Mouse (Mus musculus) intestine, embryonic 15.5 days (tissue): ENCODE data around the gene Ubr1. TPM values are rescaled to one million over a fixed set of nuclear protein-coding genes. Genes with fewer than 3 reads are reported as not detected.

ENCODE experiments used
- ATAC-seq: fragments of 200-750 bp; cut with Nextera tagmentation; 2 replicates; pipeline ENCODE4 v1.8.0; 2017; ENCODE audit warnings: moderate TSS enrichment, moderate library complexity
- H3K27ac ChIP-seq: fragments of 300-500 bp; sonication (generic); 2 replicates; pipeline ENCODE4 v1.5.1; 2015; ENCODE audit warnings: mild to moderate bottlenecking, inconsistent platforms
- H3K27me3 ChIP-seq: fragments of 300-500 bp; sonication (generic); replicated peaks from 2 replicates; pipeline ENCODE4 v1.6.1; 2015; ENCODE audit warnings: inconsistent platforms
- H3K36me3 ChIP-seq: fragments of 300-500 bp; sonication (generic); 2 replicates; pipeline ENCODE4 v1.6.1; 2015; ENCODE audit warnings: inconsistent platforms
- H3K4me1 ChIP-seq: fragments of 300-500 bp; sonication (generic); replicated peaks from 2 replicates; pipeline ENCODE4 v1.6.1; 2015; ENCODE audit warnings: inconsistent platforms
- H3K4me2 ChIP-seq: fragments of 300-500 bp; sonication (generic); replicated peaks from 2 replicates; pipeline ENCODE4 v1.6.1; 2015; ENCODE audit warnings: mild to moderate bottlenecking, inconsistent platforms
- H3K4me3 ChIP-seq: fragments of 300-500 bp; sonication (generic); replicated peaks from 2 replicates; pipeline ENCODE4 v1.5.1; 2015; ENCODE audit warnings: inconsistent platforms
- H3K9ac ChIP-seq: fragments of 300-500 bp; sonication (generic); 2 replicates; pipeline ENCODE4 v1.6.1; 2015; ENCODE audit warnings: inconsistent platforms
- H3K9me3 ChIP-seq: fragments of 300-500 bp; sonication (generic); 2 replicates; pipeline ENCODE4 v1.6.1; 2016; ENCODE audit warnings: inconsistent platforms
- WGBS: fragments of 180-500 bp; shearing (Covaris S2); methylation state at CpG from one replicate; pipeline ENCODE4 v1.1.7; 2015; 5-methylcytosine and 5-hydroxymethylcytosine counted together
- polyA plus RNA-seq: library from polyadenylated mRNA; unstranded; fragments of >200 nt; fragmentation: Nextera tagmentation; extraction: Ambion mirVana; gene quantifications from 2 replicates; pipeline ENCODE4 v1.2.1, GENCODE M21; 2015

Ubr1 gene
- polyA plus RNA-seq, 1 experiment from 2014 or later, result 16.8 TPM

DNA sequence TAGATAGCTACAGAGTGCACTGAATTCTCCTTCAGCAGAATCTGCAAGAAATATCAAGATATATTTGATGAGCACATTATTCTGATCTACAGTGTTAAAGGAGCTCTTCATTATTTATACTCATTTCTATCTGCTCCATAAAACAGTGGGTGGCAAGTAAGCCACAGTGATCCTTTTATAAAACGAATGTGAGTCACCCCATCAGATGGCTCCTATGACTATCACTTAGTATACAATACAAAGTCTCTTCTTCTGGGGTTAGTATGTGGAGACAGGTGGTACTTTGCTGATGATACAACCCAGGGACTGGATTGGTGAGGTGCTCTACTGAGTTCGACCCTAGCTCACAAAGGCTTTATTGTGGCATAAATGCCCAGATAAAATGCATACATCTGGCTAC, 97.3 kb downstream of the Ubr1 start:
- WGBS, result 85% methylated on average over 2 of the region's 2 CpGs
- Histone ChIP-seq H3K27me3 (no peaks in the 10 kb centered on the region), H3K27ac (no peak overlapping the region), H3K4me1 (0 out of 2 replicates have a peak, but pooled peaks cover 2% of the 10 kb centered on the region), H3K36me3 (peaks cover 16% of the 10 kb centered on the region; the same call in 1 of the 2 replicates), H3K9me3 (no peaks in the 10 kb centered on the region), H3K9ac (no peak overlapping the region), H3K4me3 (no peak overlapping the region), H3K4me2 (no peak overlapping the region)
- no peak for ATAC-seq

DNA sequence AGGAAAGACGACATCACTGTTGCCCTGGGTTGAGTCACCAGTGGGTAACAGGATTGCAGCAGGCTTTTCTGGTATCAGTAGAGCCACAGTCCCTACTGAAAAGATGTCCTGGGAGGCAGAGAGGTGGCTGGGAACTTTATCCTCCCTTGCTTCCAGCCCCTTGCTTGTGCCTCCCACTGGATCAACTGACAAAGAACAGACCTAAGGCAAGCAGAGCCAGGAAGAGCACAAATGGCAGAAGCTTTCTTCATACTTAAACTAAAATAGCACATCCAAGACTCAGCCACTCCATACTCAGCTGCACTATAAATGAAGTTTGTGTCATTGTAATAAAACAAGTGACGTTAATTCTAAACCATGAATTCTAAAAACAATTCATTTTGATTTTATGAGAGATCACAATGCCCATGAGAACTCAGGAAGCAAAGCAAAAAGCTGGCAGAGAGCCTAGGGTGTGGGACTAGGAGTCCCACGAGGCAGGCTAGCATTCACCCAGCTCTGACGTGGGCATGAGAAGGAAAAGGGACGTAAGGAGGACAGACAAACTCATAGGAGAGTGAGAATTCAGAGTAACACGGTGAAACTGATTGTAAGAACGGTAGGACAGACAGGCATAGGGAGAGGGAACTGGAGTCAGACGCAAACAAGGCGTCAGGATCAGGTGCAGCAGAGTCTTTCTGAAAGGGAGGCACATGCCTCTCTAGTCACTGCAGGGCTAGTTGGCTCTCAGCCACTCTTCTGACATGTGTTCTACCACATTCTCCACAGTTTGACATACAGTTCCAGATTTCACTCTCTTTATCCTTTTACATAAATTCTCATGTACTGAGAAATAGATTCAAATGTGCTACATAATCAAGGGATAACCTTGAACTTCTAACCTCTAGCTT, 98.8 kb downstream of the Ubr1 start:
- H3K36me3 ChIP-seq, result peaks cover 13% of the 10 kb centered on the region; the same call in 1 of the 2 replicates
- H3K4me1 ChIP-seq, result 0 out of 2 replicates have a peak, but pooled peaks cover 2% of the 10 kb centered on the region
- no peaks in the 10 kb centered on the region for H3K9me3 ChIP-seq
- H3K9ac ChIP-seq, result no peak overlapping the region
- H3K27me3 ChIP-seq, result no peaks in the 10 kb centered on the region
- 68% methylated on average over 9 of the region's 9 CpGs for WGBS
- H3K27ac ChIP-seq, result no peak overlapping the region
- H3K4me2 ChIP-seq, result no peak overlapping the region
- peak; percentile 41; the same call in 1 of the 2 replicates for ATAC-seq
- no peak overlapping the region for H3K4me3 ChIP-seq

DNA sequence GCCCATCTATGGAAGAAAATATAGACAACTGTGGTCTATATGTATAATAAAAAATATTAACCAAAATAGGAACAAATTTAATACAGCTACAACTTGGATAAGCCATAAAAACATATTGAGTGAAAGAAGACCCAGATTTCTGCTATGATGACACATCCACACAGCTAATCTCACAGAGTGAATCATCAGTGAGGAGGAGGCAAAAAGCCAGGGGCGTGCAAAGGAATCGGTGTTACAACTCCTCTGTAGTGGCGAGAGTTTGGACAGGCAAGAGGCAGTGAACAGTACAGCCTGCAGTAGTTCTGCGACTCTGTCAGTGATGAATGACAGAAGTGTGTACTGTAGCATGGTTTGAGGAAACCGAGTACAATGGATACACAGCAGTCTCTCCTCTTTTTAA, 103.2 kb downstream of the Ubr1 start:
- WGBS, result 89% methylated on average over 5 of the region's 5 CpGs
- H3K36me3 ChIP-seq, result no peaks in the 10 kb centered on the region
- H3K9me3 ChIP-seq, result no peaks in the 10 kb centered on the region
- H3K27me3 ChIP-seq, result no peaks in the 10 kb centered on the region
- no peak overlapping the region for H3K4me2 ChIP-seq
- H3K4me1 ChIP-seq, result 0 out of 2 replicates have a peak, but pooled peaks cover 2% of the 10 kb centered on the region
- H3K9ac ChIP-seq, result no peak overlapping the region
- ATAC-seq, result no peak
- no peak overlapping the region for H3K4me3 ChIP-seq
- no peak overlapping the region for H3K27ac ChIP-seq

DNA sequence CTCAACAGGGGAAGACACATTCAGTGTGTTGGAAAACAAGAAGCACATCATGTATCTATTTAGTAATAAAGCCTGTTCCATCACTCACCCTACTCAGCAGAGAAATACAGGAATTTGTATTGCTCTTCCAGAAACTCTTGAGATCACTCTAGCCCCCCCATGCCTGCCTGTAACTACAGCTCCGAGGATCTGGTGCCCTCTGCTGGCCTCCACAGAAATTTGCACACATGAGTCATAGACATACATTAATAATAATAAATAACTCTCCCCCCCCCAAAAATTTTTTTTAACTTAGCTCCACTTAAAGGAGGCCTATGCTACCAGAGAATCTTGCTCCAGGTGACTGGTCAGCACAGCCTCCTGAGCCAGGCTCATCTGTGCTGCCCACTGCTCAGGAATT, 104.0 kb downstream of the Ubr1 start:
- no peak for ATAC-seq
- H3K4me2 ChIP-seq, result no peak overlapping the region
- no peak overlapping the region for H3K27ac ChIP-seq
- H3K4me3 ChIP-seq, result no peak overlapping the region
- peaks cover 3% of the 10 kb centered on the region; the same call in 1 of the 2 replicates for H3K36me3 ChIP-seq
- H3K27me3 ChIP-seq, result no peaks in the 10 kb centered on the region
- WGBS, result 15% methylated on average over 1 of the region's 1 CpGs
- no peaks in the 10 kb centered on the region for H3K4me1 ChIP-seq
- H3K9me3 ChIP-seq, result no peaks in the 10 kb centered on the region
- no peak overlapping the region for H3K9ac ChIP-seq

DNA sequence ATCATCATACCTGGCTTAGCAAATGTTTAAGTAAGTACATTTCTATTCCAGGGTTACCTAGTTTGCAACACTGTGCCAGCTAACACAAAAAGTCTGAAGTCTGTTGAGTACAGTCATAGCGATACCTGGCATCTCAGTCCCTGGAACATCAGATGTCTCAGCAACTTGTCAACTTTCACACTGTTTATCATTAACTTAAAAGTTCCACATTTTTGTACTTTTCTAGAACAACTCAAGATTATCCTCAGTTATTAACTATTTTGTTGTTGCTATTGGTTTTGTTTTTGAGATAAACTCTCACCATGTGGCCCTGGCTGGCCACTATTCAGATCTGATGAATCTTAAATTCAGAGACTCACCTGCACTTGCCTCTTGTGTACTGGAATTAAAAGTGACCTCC, 107.1 kb downstream of the Ubr1 start:
- Histone ChIP-seq H3K36me3 (peaks cover 3% of the 10 kb centered on the region; the same call in 1 of the 2 replicates), H3K4me3 (no peak overlapping the region), H3K27me3 (no peaks in the 10 kb centered on the region), H3K4me2 (no peak overlapping the region), H3K27ac (no peak overlapping the region), H3K9ac (no peak overlapping the region), H3K4me1 (no peaks in the 10 kb centered on the region), H3K9me3 (no peaks in the 10 kb centered on the region)
- no peak for ATAC-seq
- 95% methylated on average over 1 of the region's 1 CpGs for WGBS

DNA sequence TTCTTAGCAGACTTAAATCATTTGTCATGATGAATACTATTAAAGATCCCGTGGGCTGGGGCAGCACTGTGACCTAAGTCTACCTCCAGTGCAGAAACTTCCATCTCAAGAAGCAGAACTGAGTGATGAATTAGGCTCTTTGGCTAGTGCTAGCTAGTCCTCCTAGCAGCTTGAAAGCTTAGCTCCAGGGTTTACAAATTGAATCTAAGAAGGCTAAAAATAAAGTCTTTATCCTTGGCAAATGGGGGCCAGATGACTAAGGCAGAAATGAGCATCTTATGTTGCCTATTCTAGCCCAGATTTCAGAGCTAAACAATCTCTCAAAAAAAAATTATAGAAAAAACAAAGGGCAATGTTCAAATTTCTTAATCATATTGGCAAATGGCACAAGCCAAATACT, 109.8 kb downstream of the Ubr1 start:
- Histone ChIP-seq H3K4me3 (no peak overlapping the region), H3K9me3 (no peaks in the 10 kb centered on the region), H3K4me2 (no peak overlapping the region), H3K9ac (no peak overlapping the region), H3K4me1 (no peaks in the 10 kb centered on the region), H3K36me3 (peaks cover 3% of the 10 kb centered on the region; the same call in 1 of the 2 replicates), H3K27ac (no peak overlapping the region), H3K27me3 (no peaks in the 10 kb centered on the region)
- 69% methylated on average over 1 of the region's 1 CpGs for WGBS
- ATAC-seq, result no peak

DNA sequence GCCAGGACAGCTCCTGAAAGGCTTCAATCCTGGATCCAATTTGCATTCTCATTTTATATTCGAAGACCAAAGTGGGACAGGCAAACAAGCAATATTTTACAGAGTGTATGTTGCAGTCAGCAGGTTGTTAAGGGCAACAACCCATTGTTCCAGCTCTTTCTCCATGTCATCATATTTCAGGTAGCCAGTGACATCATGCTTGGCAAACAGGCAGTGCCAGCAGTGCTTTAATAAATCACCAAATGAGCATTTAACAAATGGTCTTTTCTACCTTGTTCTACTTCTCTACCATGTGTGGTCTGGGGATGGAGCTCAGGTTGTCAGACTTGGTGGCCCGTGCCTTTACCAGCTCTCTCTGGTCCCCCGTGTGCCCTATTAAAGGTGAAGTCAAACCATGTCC, 112.4 kb downstream of the Ubr1 start:
- Histone ChIP-seq H3K9ac (no peak overlapping the region), H3K27me3 (no peaks in the 10 kb centered on the region), H3K4me2 (no peak overlapping the region), H3K4me3 (no peak overlapping the region), H3K4me1 (no peaks in the 10 kb centered on the region), H3K27ac (no peak overlapping the region), H3K36me3 (peaks cover 3% of the 10 kb centered on the region; the same call in 1 of the 2 replicates), H3K9me3 (no peaks in the 10 kb centered on the region)
- 88% methylated on average over 3 of the region's 3 CpGs for WGBS
- ATAC-seq, result no peak

DNA sequence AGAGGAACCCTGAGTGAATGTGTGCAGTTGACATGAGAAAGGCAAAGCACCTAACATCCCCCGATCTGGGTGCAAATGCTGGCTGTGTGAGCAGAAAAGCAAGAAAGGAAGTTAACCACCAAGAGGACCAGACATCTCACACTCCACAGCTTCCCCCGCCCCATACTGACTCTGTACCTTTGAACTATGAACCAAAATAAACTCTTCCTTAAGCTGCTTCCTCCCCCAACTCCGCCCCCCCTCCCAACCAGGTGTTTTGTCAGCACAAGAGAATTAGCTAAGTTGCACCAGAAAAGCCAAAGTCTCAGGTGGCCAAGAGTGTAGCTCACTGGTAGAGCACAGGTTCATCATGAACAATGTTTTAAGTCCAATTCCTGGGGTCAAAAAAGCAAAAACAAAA, 117.4 kb downstream of the Ubr1 start:
- 82% methylated on average over 3 of the region's 3 CpGs for WGBS
- H3K27me3 ChIP-seq, result no peaks in the 10 kb centered on the region
- H3K27ac ChIP-seq, result no peak overlapping the region
- ATAC-seq, result no peak
- H3K4me2 ChIP-seq, result no peak overlapping the region
- H3K9ac ChIP-seq, result no peak overlapping the region
- H3K36me3 ChIP-seq, result no peaks in the 10 kb centered on the region
- no peaks in the 10 kb centered on the region for H3K4me1 ChIP-seq
- no peaks in the 10 kb centered on the region for H3K9me3 ChIP-seq
- H3K4me3 ChIP-seq, result no peak overlapping the region

DNA sequence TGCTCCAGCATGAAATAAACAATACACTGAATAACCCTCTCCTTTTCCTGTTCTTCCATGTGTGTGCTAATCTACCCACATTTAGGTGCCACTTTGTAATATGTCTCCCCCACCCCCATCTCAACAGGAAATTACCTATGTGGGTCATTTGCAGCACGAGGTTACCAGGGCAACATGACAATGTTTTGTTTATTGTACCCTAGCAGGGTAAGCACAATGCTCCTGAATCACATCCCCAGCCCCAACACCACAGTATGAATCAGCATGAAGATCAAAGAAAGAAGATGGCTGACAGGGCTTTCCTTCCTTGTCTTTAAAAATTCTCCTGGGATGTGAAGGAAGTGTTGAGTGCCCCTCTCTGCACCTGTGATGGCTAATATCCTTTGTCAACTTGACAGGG, 117.9 kb downstream of the Ubr1 start:
- Histone ChIP-seq H3K9ac (no peak overlapping the region), H3K4me2 (no peak overlapping the region), H3K9me3 (no peaks in the 10 kb centered on the region), H3K27me3 (no peaks in the 10 kb centered on the region), H3K27ac (no peak overlapping the region), H3K4me3 (no peak overlapping the region), H3K4me1 (no peaks in the 10 kb centered on the region), H3K36me3 (no peaks in the 10 kb centered on the region)
- 20% methylated on average over 1 of the region's 1 CpGs for WGBS
- no peak for ATAC-seq

DNA sequence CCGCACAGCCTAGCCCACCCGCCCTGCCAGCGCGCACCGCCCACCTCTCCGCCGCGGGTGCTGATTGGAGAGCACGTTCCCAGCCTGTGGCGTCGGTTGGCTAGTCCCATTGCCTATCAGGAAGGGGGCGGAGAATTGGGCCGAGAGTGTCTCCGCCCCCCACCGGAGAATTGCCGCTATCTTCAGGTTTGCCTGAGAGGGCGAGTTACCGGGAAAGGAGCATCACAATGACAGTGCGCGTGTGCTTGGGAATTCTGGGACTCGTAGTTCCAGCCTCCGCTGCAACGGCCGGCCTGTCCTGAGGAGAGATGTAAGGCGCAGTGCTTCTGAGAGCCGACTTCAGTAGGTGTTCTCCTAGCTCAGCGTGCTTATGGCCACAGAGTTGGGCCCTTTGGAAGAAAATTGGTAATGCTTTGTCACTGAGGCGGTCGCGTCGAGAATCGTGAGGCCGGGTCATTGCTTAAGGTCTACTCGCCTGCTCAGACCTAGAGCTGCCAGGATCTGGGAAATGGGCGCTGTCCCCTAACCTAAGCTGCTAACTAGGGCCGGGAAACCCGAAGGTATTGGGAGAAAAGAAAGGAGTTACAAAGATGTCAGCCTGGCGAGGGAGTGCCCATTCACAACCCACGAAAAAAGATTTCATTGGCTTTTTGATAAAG, 120.0 kb downstream of the Ubr1 start, which contains the start of gene Ttbk2:
Gene Ttbk2, minus strand, starts transcription at position 181 of the 659 bp plus-strand sequence.
- no peaks in the 10 kb centered on the region for H3K36me3 ChIP-seq
- WGBS, result under 1% methylated on average over 39 of the region's 39 CpGs
- peak; percentile 100 for ATAC-seq
- H3K4me2 ChIP-seq, result peak within 1 kb of the TSS; percentile 88
- peak within 1 kb of the TSS; percentile 75 for H3K9ac ChIP-seq
- no peaks in the 10 kb centered on the region for H3K4me1 ChIP-seq
- peak within 1 kb of the TSS; percentile 91 for H3K4me3 ChIP-seq
- no peaks in the 10 kb centered on the region for H3K27me3 ChIP-seq
- no peak within 1 kb of the TSS for H3K27ac ChIP-seq
- no peaks in the 10 kb centered on the region for H3K9me3 ChIP-seq

DNA sequence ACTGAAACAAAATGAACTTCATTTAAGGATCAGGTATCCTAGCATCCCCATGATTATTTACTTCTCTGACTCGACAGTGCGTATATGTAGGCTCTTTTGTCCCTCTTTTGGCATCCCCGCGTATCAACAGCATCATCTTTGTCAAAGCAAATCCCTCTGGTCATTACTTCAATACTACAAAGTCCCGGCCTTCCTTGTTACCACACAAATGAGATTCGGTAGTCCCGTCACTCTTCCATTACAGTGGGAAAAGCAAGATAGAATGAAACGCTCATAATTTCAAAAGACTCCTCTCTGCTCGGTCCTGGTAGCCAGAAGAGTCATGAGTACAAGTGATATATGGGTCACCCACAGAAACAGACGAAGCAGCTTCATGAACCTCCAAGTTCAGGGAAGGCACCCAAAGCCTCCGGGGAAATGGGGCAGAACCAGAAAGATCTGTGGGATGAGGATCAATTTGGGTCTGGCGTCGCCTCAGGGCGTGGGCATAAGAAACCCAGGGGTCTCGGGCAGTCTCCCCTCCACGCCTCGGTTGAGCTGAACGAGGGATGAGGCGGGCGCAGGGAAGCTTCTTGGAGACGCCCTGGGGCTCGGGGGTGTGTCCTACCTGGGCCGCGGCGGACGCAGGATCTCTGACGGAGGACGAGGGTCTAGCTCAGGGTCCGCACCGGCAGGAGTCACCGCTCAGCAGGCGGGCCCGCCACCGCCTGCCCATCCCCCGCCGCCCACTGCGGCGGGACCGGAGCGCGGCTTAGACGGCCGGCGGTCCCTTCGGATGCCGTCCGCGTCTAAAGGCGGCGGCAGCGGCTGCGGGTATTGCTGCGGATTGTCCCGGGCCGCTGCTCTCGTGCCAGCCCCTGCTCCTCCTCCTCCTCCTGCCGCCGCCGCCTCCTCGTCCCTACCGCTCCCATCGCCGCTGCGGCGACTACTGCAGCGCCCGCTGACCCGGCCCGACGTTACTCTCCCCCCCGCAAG, 120.8 kb downstream of the Ubr1 start, which contains the start of gene Cdan1:
Gene Cdan1, minus strand, starts transcription at position 680 of the 975 bp plus-strand sequence.
- Histone ChIP-seq H3K4me1 (no peaks in the 10 kb centered on the region), H3K36me3 (no peaks in the 10 kb centered on the region), H3K4me3 (peak within 1 kb of the TSS; percentile 91), H3K9ac (peak within 1 kb of the TSS; percentile 75), H3K4me2 (peak within 1 kb of the TSS; percentile 88), H3K9me3 (no peaks in the 10 kb centered on the region), H3K27me3 (no peaks in the 10 kb centered on the region), H3K27ac (no peak within 1 kb of the TSS)
- WGBS, result under 1% methylated on average over 71 of the region's 71 CpGs
- peak; percentile 76 for ATAC-seq
